Mouse (Mus musculus): ENCODE measurements around the gene Nkd1. TPM values are rescaled to one million over a fixed set of nuclear protein-coding genes. Genes with fewer than 3 reads are reported as not detected.

Gene Nkd1
- polyA plus RNA-seq, 1 experiment from 2014 or later: 2.5 TPM

GRCm38 (mm10) chr8:88564256-88564903, 43.2 kb downstream of the Nkd1 start:
- H3K27ac ChIP-seq (ENCODE audit: low read depth): no peak overlapping the region
- 41% methylated on average over 10 of the region's 11 CpGs for WGBS (ENCODE audit: insufficient replicate concordance)
- H3K4me2 ChIP-seq (ENCODE audit: low read depth, low read length): no peak overlapping the region
- H3K9me3 ChIP-seq (ENCODE audit: low read length): no peaks in the 10 kb centered on the region
- DNase-seq (peak; percentile 33), ATAC-seq (0 out of 2 replicates have a peak, but pooled peaks have one; percentile 12)
- H3K9ac ChIP-seq (replicated peaks): no peak overlapping the region
- TF ChIP-seq CTCF (IDR thresholded peaks at IDR 0.05; ENCODE audit: low read depth) (no peak), EP300 (IDR thresholded peaks at IDR 0.05; ENCODE audit: low read depth) (no peak)
- H3K4me3 ChIP-seq (ENCODE audit: low read depth, low read length): no peak overlapping the region
- H3K36me3 ChIP-seq (replicated peaks; ENCODE audit: insufficient read depth, low read length): no peaks in the 10 kb centered on the region
- no peaks in the 10 kb centered on the region for H3K27me3 ChIP-seq (ENCODE audit: insufficient read depth, low read length)
- peaks cover 10% of the 10 kb centered on the region for H3K4me1 ChIP-seq (ENCODE audit: insufficient read depth)

GRCm38 (mm10) chr8:88566119-88566518, 45.0 kb downstream of the Nkd1 start:
- H3K4me2 ChIP-seq (ENCODE audit: low read depth, low read length): no peak overlapping the region
- peaks cover 13% of the 10 kb centered on the region for H3K4me1 ChIP-seq (ENCODE audit: insufficient read depth)
- no peaks in the 10 kb centered on the region for H3K9me3 ChIP-seq (ENCODE audit: low read length)
- H3K27ac ChIP-seq (ENCODE audit: low read depth): no peak overlapping the region
- H3K9ac ChIP-seq (replicated peaks): no peak overlapping the region
- H3K4me3 ChIP-seq (ENCODE audit: low read depth, low read length): no peak overlapping the region
- WGBS (ENCODE audit: insufficient replicate concordance): 79% methylated on average over 4 of the region's 4 CpGs
- no peak for TF ChIP-seq EP300 (IDR thresholded peaks at IDR 0.05; ENCODE audit: low read depth)
- TF ChIP-seq CTCF (IDR thresholded peaks at IDR 0.05; ENCODE audit: low read depth): no peak; the same call in 1 of the 2 replicates
- no peaks in the 10 kb centered on the region for H3K36me3 ChIP-seq (replicated peaks; ENCODE audit: insufficient read depth, low read length)
- no peaks in the 10 kb centered on the region for H3K27me3 ChIP-seq (ENCODE audit: insufficient read depth, low read length)
- ATAC-seq: no peak
- peak; percentile 24 for DNase-seq

- peak; percentile 47 for TF ChIP-seq CTCF (IDR thresholded peaks at IDR 0.05; ENCODE audit: low read depth)
- TF ChIP-seq EP300 (IDR thresholded peaks at IDR 0.05; ENCODE audit: low read depth): no peak
- DNase-seq (peak; percentile 26), ATAC-seq (no peak)
- H3K27me3 ChIP-seq (ENCODE audit: insufficient read depth, low read length): no peaks in the 10 kb centered on the region
- no peak overlapping the region for H3K27ac ChIP-seq (ENCODE audit: low read depth)
- H3K36me3 ChIP-seq (replicated peaks; ENCODE audit: insufficient read depth, low read length): no peaks in the 10 kb centered on the region
- no peaks in the 10 kb centered on the region for H3K9me3 ChIP-seq (ENCODE audit: low read length)
- no peak overlapping the region for H3K4me2 ChIP-seq (ENCODE audit: low read depth, low read length)
- 42% methylated on average over 13 of the region's 13 CpGs for WGBS (ENCODE audit: insufficient replicate concordance)
- no peak overlapping the region for H3K9ac ChIP-seq (replicated peaks)
- no peak overlapping the region for H3K4me3 ChIP-seq (ENCODE audit: low read depth, low read length)
- H3K4me1 ChIP-seq (ENCODE audit: insufficient read depth): peaks cover 17% of the 10 kb centered on the region
Observed at GRCm38 (mm10) chr8:88567314-88568121, 46.4 kb downstream of the Nkd1 start.

- no peak overlapping the region for H3K4me3 ChIP-seq (ENCODE audit: low read depth, low read length)
- no peak overlapping the region for H3K9ac ChIP-seq (replicated peaks)
- no peak for DNase-seq
- no peaks in the 10 kb centered on the region for H3K9me3 ChIP-seq (ENCODE audit: low read length)
- WGBS (ENCODE audit: insufficient replicate concordance): 81% methylated on average over 3 of the region's 3 CpGs
- H3K27me3 ChIP-seq (ENCODE audit: insufficient read depth, low read length): no peaks in the 10 kb centered on the region
- peaks cover 17% of the 10 kb centered on the region for H3K4me1 ChIP-seq (ENCODE audit: insufficient read depth)
- no peaks in the 10 kb centered on the region for H3K36me3 ChIP-seq (replicated peaks; ENCODE audit: insufficient read depth, low read length)
- TF ChIP-seq EP300 (IDR thresholded peaks at IDR 0.05; ENCODE audit: low read depth) (no peak), CTCF (IDR thresholded peaks at IDR 0.05; ENCODE audit: low read depth) (no peak)
- no peak for ATAC-seq
- H3K27ac ChIP-seq (ENCODE audit: low read depth): no peak overlapping the region
- no peak overlapping the region for H3K4me2 ChIP-seq (ENCODE audit: low read depth, low read length)
Observed at GRCm38 (mm10) chr8:88568211-88568610, 47.1 kb downstream of the Nkd1 start.

- no peak overlapping the region for H3K4me3 ChIP-seq (ENCODE audit: low read depth, low read length)
- H3K4me2 ChIP-seq (ENCODE audit: low read depth, low read length): no peak overlapping the region
- no peak for TF ChIP-seq CTCF (IDR thresholded peaks at IDR 0.05; ENCODE audit: low read depth)
- no peak for TF ChIP-seq EP300 (IDR thresholded peaks at IDR 0.05; ENCODE audit: low read depth)
- DNase-seq: no peak
- H3K4me1 ChIP-seq (ENCODE audit: insufficient read depth): peaks cover 17% of the 10 kb centered on the region
- ATAC-seq: no peak
- H3K9me3 ChIP-seq (ENCODE audit: low read length): no peaks in the 10 kb centered on the region
- WGBS (ENCODE audit: insufficient replicate concordance): 65% methylated on average over 7 of the region's 7 CpGs
- no peaks in the 10 kb centered on the region for H3K27me3 ChIP-seq (ENCODE audit: insufficient read depth, low read length)
- H3K27ac ChIP-seq (ENCODE audit: low read depth): no peak overlapping the region
- H3K9ac ChIP-seq (replicated peaks): no peak overlapping the region
- no peaks in the 10 kb centered on the region for H3K36me3 ChIP-seq (replicated peaks; ENCODE audit: insufficient read depth, low read length)
Observed at GRCm38 (mm10) chr8:88569366-88569765, 48.2 kb downstream of the Nkd1 start.

GRCm38 (mm10) chr8:88570293-88570998, 49.3 kb downstream of the Nkd1 start:
- peak overlapping the region; percentile 47; the same call in 1 of the 2 replicates for H3K4me2 ChIP-seq (ENCODE audit: low read depth, low read length)
- H3K9ac ChIP-seq (replicated peaks): no peak overlapping the region
- peak overlapping the region; percentile 29; the same call in 1 of the 2 replicates for H3K27ac ChIP-seq (ENCODE audit: low read depth)
- DNase-seq (peak; percentile 51), ATAC-seq (peak; percentile 58; the same call in 1 of the 2 replicates)
- no peaks in the 10 kb centered on the region for H3K36me3 ChIP-seq (replicated peaks; ENCODE audit: insufficient read depth, low read length)
- TF ChIP-seq EP300 (IDR thresholded peaks at IDR 0.05; ENCODE audit: low read depth) (no peak), CTCF (IDR thresholded peaks at IDR 0.05; ENCODE audit: low read depth) (no peak)
- H3K9me3 ChIP-seq (ENCODE audit: low read length): no peaks in the 10 kb centered on the region
- H3K4me1 ChIP-seq (ENCODE audit: insufficient read depth): peaks cover 17% of the 10 kb centered on the region
- WGBS (ENCODE audit: insufficient replicate concordance): 21% methylated on average over 10 of the region's 10 CpGs
- H3K27me3 ChIP-seq (ENCODE audit: insufficient read depth, low read length): no peaks in the 10 kb centered on the region
- no peak overlapping the region for H3K4me3 ChIP-seq (ENCODE audit: low read depth, low read length)

All from liver, postnatal 0 days (tissue).